Mouse (Mus musculus) lung, postnatal 0 days (tissue): Measurements from ENCODE around the gene Itprip. TPM values are rescaled to one million over a fixed set of nuclear protein-coding genes. Genes with fewer than 3 reads are reported as not detected.

Experiments used
- ATAC-seq: fragments of 200-750 bp; cut with Nextera tagmentation; 2 replicates; pipeline ENCODE4 v1.8.0; 2017; ENCODE audit warnings: moderate library complexity
- DNase-seq: peaks from one replicate; pipeline ENCODE4 v3.0.0-alpha.2; 2016; ENCODE audit warnings: low spot score
- H3K27ac ChIP-seq: fragments of 300-500 bp; sonication (generic); 2 replicates; pipeline ENCODE4 v1.5.1; 2014; ENCODE audit warnings: antibody characterized with exemption, mild to moderate bottlenecking, low read length, mixed read lengths
- H3K27me3 ChIP-seq: fragments of 300-500 bp; sonication (generic); replicated peaks from 2 replicates; pipeline ENCODE4 v1.6.1; 2014; ENCODE audit warnings: low read length, mixed read lengths; ENCODE audit not compliant: insufficient read depth
- H3K36me3 ChIP-seq: fragments of 300-500 bp; sonication (generic); 2 replicates; pipeline ENCODE4 v1.6.1; 2014; ENCODE audit warnings: low read length, mixed read lengths; ENCODE audit not compliant: insufficient read depth
- H3K4me1 ChIP-seq: fragments of 300-500 bp; sonication (generic); 2 replicates; pipeline ENCODE4 v1.6.1; 2014; ENCODE audit warnings: antibody characterized with exemption, low read depth, low read length, mixed read lengths; ENCODE audit not compliant: insufficient read depth
- H3K4me2 ChIP-seq: fragments of 300-500 bp; sonication (generic); replicated peaks from 2 replicates; pipeline ENCODE4 v1.6.1; 2014; ENCODE audit warnings: low read depth, mild to moderate bottlenecking, low read length, moderate library complexity, mixed read lengths
- H3K4me3 ChIP-seq: fragments of 300-500 bp; sonication (generic); 2 replicates; pipeline ENCODE4 v1.5.1; 2014; ENCODE audit warnings: low read depth, low read length
- H3K9ac ChIP-seq: fragments of 300-500 bp; sonication (generic); replicated peaks from 2 replicates; pipeline ENCODE4 v1.6.1; 2014; ENCODE audit warnings: low read depth, mild to moderate bottlenecking
- H3K9me3 ChIP-seq: fragments of 300-500 bp; sonication (generic); 2 replicates; pipeline ENCODE4 v1.6.1; 2016; ENCODE audit warnings: low read length, mixed read lengths
- CTCF ChIP-seq: IDR thresholded peaks from 2 replicates; pipeline ENCODE4 v1.5.1; 2016; ENCODE audit warnings: antibody characterized with exemption, mild to moderate bottlenecking
- EP300 ChIP-seq: IDR thresholded peaks from 2 replicates; pipeline ENCODE4 v1.6.1; 2016; ENCODE audit warnings: antibody characterized with exemption, mild to moderate bottlenecking, control low read depth
- WGBS: fragments of 180-500 bp; shearing (Covaris S2); extraction: QIAGEN DNeasy Blood & Tissue Kit; methylation state at CpG from one replicate; pipeline ENCODE4 v1.1.7; 2014; 5-methylcytosine and 5-hydroxymethylcytosine counted together
- polyA plus RNA-seq: library from polyadenylated mRNA; unstranded; fragments of >200 nt; fragmentation: Nextera tagmentation; extraction: Ambion mirVana; gene quantifications from 2 replicates; pipeline ENCODE4 v1.2.1, GENCODE M21; 2015

Gene Itprip
- polyA plus RNA-seq, 1 experiment from 2014 or later = 15.6 TPM

DNA sequence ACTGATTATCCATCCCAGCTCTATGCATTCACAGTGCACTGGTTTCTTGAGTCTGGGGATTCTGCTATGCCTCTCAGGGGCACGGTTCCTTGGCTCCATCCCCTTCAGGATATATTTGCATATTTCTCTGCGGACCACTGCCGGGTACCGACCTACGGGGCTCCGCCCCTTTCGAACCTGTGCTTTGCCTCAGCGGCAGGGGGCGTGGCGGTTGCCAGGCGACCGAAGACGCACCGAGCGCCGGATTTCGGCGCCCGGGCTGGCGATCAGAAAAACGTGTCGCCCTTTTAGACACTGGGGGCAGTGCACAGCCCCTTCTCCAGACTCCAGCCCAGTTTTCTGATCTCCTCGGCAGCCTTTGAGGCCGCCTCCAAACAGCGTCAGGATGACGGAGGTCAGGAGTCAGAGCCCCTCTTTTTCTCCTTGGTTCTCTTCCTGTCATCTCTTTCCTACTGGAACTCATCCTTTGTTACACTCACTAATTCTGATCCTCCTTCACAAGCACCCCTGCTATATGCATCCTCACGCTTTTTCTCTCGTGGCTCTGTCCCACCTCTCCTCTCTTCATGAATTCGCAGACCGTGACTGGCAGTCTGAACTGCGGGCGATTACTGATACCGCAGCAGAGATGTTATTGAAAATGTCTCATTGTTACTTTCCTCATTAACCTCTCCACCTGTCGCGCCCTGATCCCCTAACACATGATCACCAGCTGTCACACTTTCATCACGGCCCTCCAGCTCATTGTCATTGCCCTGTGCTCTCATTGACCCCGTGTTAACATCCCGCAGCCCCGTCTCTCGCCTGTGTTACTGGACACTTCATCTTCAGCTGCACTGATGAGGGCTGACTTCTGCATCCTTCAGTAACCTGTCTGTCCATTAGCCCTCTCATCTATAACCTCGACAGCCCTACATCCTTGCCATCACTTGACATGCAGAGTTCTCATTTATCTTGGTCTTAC is 18.6 kb upstream of the Itprip start, which contains the start of gene Cfap58:
Gene Cfap58, plus strand, starts transcription at position 233 of the 964 bp plus-strand sequence.
- no peaks in the 10 kb centered on the region for H3K36me3 ChIP-seq
- H3K4me2 ChIP-seq = peak within 1 kb of the TSS; percentile 59
- H3K27me3 ChIP-seq = peaks cover 15% of the 10 kb centered on the region; the same call in 1 of the 2 replicates
- 7% methylated on average over 41 of the region's 41 CpGs for WGBS
- TF ChIP-seq EP300 (no peak), CTCF (peak; percentile 32)
- peaks cover 5% of the 10 kb centered on the region for H3K4me1 ChIP-seq
- DNase-seq (peak; percentile 65), ATAC-seq (peak; percentile 54)
- peak within 1 kb of the TSS; percentile 27 for H3K4me3 ChIP-seq
- H3K27ac ChIP-seq = no peak within 1 kb of the TSS
- no peaks in the 10 kb centered on the region for H3K9me3 ChIP-seq
- H3K9ac ChIP-seq = no peak within 1 kb of the TSS

DNA sequence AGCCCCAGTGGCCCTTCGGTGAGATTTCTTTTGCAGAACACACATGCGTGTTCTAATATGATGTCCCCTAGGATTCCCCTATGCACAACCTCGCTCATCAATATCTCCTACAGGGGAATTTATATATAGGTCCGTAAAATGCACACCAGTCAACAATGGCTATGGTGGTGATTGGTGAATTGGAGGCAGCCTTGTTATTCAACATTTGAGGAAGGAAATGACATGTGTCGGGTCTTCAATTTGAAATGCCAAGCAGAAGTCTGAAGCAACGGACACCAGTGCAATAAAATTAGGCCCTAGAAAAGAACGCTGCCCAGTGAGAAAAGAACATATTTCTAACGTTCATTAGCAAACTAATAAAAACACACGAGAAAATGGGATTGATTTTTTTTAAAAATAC is 17.8 kb upstream of the Itprip start:
- TF ChIP-seq CTCF (no peak), EP300 (no peak)
- Histone ChIP-seq H3K9me3 (no peaks in the 10 kb centered on the region), H3K4me2 (no peak overlapping the region), H3K4me1 (peaks cover 5% of the 10 kb centered on the region), H3K4me3 (no peak overlapping the region), H3K9ac (no peak overlapping the region), H3K27ac (no peak overlapping the region), H3K36me3 (no peaks in the 10 kb centered on the region), H3K27me3 (peaks cover 15% of the 10 kb centered on the region; the same call in 1 of the 2 replicates)
- no peak for ATAC-seq
- WGBS = 66% methylated on average over 9 of the region's 9 CpGs
- DNase-seq = no peak

DNA sequence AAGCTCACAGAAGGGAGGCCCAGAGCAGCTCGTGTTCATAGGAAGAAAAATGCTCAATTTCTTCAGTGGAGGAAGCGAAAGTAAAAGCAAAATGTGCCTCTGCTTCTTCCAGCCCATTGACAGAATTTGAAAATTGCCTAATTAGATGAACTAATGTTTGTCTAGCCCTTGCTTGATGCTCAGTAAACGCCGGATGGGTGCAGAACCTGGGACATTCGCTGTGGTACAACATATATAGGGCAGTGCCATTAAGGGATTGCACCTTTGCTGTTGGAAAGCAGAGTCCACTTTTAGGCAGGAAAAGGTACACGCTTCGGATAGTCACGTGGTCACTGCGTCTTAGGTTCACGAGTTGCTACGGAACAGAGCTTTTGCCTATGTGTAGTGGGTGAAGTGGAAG is 17.4 kb upstream of the Itprip start:
- Histone ChIP-seq H3K9me3 (no peaks in the 10 kb centered on the region), H3K4me3 (no peak overlapping the region), H3K27ac (no peak overlapping the region), H3K9ac (no peak overlapping the region), H3K27me3 (peaks cover 15% of the 10 kb centered on the region; the same call in 1 of the 2 replicates), H3K4me1 (peaks cover 5% of the 10 kb centered on the region), H3K36me3 (no peaks in the 10 kb centered on the region), H3K4me2 (no peak overlapping the region)
- ATAC-seq (no peak), DNase-seq (no peak)
- 85% methylated on average over 11 of the region's 11 CpGs for WGBS
- TF ChIP-seq EP300 (no peak), CTCF (no peak)

DNA sequence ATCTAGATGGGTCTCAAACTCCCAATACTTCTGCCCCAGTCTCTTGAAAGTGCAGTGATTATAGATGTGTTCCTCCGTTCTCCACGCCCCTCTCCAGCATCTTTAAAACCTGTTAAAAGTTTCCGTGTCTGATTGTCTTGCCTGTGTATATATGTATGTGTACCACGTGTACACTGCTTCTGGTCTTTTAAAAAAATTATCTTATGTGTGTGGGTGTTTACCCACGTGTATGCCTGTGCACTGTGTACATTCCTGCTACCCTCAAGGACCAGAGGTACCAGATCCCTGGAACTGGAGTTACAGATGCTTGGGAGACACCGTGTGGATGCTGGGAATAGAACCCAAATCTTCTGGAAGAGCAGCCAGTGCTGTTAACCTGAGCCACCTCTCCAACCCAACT is 16.4 kb upstream of the Itprip start:
- no peaks in the 10 kb centered on the region for H3K36me3 ChIP-seq
- no peak for TF ChIP-seq CTCF
- no peak for TF ChIP-seq EP300
- H3K9me3 ChIP-seq = no peaks in the 10 kb centered on the region
- DNase-seq (no peak), ATAC-seq (no peak)
- peaks cover 5% of the 10 kb centered on the region for H3K4me1 ChIP-seq
- no peak overlapping the region for H3K27ac ChIP-seq
- no peak overlapping the region for H3K4me2 ChIP-seq
- H3K4me3 ChIP-seq = no peak overlapping the region
- 56% methylated on average over 6 of the region's 6 CpGs for WGBS
- peaks cover 15% of the 10 kb centered on the region; the same call in 1 of the 2 replicates for H3K27me3 ChIP-seq
- H3K9ac ChIP-seq = no peak overlapping the region

DNA sequence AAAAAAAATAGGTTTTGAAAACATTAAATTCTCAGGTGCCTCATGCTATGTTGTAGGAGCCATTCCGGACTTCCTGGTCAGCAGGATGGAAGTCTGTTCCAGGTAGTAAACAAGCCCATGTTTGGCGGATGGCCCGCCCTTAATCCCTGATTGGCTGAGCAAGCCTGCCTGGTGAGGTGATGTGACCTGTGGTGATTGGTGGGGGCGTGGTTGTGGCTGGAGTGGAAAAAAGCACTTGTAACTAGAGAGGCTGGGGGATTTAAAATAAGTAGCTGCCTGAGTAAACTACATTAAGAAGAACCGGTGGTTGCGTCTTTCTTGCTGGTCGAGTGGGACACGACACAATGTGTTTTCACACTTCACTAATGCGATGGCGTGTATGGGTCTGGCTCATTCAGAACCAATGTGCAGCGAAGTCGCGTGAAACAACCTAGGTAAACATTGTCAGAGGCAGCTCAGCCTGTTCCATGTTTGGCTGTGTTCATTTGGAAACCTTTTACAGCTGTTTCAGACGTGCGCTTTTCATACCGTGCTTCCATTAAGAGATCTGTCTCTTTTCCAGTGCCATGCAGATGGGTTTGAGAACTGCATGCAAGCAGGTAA is 15.6 kb upstream of the Itprip start:
- Histone ChIP-seq H3K9ac (no peak overlapping the region), H3K4me3 (no peak overlapping the region), H3K27ac (no peak overlapping the region), H3K4me1 (peaks cover 5% of the 10 kb centered on the region), H3K36me3 (no peaks in the 10 kb centered on the region), H3K4me2 (0 out of 2 replicates have a peak overlapping the region, but pooled peaks have one; percentile 3), H3K9me3 (no peaks in the 10 kb centered on the region), H3K27me3 (peaks cover 12% of the 10 kb centered on the region; the same call in 1 of the 2 replicates)
- WGBS = 47% methylated on average over 16 of the region's 16 CpGs
- TF ChIP-seq CTCF (no peak), EP300 (no peak)
- peak; percentile 31 for DNase-seq
- ATAC-seq = peak; percentile 58

DNA sequence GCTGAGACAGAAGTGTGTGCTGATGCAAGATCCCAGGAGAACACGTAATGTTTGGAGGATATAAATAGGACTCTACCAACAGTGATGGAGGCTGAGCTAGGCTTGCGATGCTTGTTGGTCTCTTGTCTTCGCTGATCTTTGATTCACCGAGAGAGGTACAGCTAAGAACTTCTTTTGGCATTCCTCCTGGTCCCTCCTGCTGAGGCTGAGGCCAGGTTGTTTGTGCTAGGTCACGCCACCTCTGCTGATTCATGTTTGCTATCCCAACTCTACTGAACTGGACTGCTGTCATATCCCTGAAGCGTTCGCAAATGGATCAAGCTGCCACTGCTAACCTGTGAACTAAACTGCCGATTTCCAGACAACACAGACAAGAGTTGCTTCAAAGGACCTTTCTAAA is 15.0 kb upstream of the Itprip start:
- H3K36me3 ChIP-seq = no peaks in the 10 kb centered on the region
- H3K27ac ChIP-seq = no peak overlapping the region
- no peak overlapping the region for H3K4me2 ChIP-seq
- H3K4me3 ChIP-seq = no peak overlapping the region
- ATAC-seq (no peak), DNase-seq (no peak)
- peaks cover 12% of the 10 kb centered on the region; the same call in 1 of the 2 replicates for H3K27me3 ChIP-seq
- H3K4me1 ChIP-seq = peaks cover 5% of the 10 kb centered on the region
- no peak for TF ChIP-seq CTCF
- TF ChIP-seq EP300 = no peak
- no peaks in the 10 kb centered on the region for H3K9me3 ChIP-seq
- H3K9ac ChIP-seq = no peak overlapping the region
- 78% methylated on average over 8 of the region's 8 CpGs for WGBS
